Mouse (Mus musculus): Measurements from ENCODE around the gene Lnpk.

The Lnpk gene

DNA sequence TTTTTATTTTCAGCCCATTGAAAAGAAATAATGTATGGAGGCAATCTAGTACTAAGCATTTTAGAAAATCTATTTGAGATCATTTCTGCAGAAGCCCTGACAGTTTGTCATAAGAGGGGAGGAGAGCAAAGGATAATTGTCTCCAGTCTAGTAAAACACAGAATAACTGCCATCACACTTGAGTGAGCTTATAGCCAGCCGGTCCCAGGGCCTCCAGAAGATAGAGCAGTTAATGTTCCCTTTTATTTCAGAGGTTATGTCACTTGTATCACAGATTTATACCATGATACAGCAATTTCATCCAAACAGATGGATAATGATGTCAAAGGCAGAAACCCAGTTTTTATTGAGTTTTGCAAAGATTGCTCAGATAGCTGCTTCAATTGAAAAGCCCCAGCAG lies 89.0 kb downstream of the Lnpk start:
- no peak for DNase-seq (ENCODE audit: low spot score)

DNA sequence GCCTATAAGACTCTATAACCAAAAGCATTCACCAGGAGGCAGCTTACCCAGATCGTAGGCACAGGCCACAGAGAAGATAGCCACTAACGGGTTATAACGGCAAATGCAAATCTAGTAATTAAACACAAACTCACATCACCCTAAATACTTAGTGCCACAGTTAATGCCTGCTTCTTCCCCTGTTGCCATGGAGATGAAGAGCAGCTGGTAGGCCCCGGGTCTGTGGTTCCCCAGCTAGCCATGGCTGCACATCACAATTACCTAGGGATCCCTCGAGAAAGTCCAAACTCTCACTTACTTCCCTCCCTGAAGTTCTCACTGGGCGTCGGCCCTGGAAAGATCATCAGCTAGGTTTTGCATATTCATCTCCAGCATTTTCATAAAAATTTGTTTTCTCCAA lies 90.8 kb downstream of the Lnpk start:
- no peak for DNase-seq (ENCODE audit: low spot score)

DNA sequence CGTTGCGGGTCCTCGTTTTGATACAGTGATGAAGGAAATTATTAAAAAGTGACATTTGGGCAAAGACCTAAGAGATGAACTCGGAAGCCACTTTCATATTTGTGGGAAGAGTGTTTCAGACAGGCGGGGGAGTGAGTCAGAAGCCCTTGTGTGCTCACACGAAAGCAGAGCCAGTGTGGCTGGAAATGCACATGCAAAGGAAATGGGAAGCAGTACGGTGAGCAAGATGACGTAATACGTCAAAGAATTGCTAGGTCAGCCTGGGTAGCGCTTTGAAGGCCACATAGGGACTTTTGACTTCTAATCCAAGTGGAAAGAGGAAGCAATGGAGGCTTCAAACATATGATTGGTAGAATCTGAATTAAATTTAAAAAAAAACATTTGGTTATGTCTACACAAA lies 96.6 kb downstream of the Lnpk start:
- no peak for DNase-seq (ENCODE audit: low spot score)

DNA sequence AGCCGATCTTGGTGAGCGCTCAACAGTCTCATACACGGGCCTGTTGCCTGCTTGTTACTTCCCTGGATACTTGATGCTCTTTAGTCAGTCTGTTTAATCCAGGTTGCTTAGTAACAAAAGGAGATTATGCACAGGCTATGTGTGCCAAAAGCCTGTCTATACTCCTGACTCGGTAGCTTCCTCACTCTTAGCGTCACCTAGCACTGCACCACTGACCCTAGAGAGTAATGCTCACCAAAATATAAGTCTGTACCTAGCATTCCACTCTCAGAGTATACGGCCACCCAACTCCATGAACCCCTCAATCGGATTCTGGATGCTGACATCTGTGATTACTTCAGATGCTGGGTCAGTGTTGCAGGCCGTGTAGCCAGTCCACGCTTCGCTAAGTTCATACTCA lies 97.1 kb downstream of the Lnpk start:
- DNase-seq (ENCODE audit: low spot score): no peak
